Mouse (Mus musculus) liver, postnatal 0 days (tissue): Measurements from ENCODE around the gene Fbxl3.

Experiments used
- CTCF ChIP-seq: sonication (generic); IDR thresholded peaks from 2 replicates; pipeline ENCODE4 v1.5.1; 2016; ENCODE audit warnings: antibody characterized with exemption, low read depth
- EP300 ChIP-seq: IDR thresholded peaks from 2 replicates; pipeline ENCODE4 v1.6.1; 2016; ENCODE audit warnings: antibody characterized with exemption, low read depth, mild to moderate bottlenecking

- TF ChIP-seq CTCF (peak; percentile 37), EP300 (no peak)
Observed at GRCm38 (mm10) chr14:103059495-103059894, 39.9 kb downstream of the Fbxl3 start.
